Mouse (Mus musculus) MEL (cell line): Measurements from ENCODE around the gene Mex3a. TPM values are rescaled to one million over a fixed set of nuclear protein-coding genes. Genes with fewer than 3 reads are reported as not detected.

Source experiments
- DNase-seq: peaks from one replicate; pipeline ENCODE4 v3.0.0; 2011; ENCODE audit warnings: low read depth, low spot score
- H3K27ac ChIP-seq: 2 replicates; pipeline ENCODE4 v1.5.1; 2012; ENCODE audit warnings: low read depth, mild to moderate bottlenecking, control low read depth, low read length, moderate library complexity; ENCODE audit not compliant: control insufficient read depth
- H3K27me3 ChIP-seq, 2 experiments: fragments of 150-350 bp in 1 of 2; sonication (generic) in 1 of 2; 2 replicates each; pipeline ENCODE4 v1.6.1; 2012; ENCODE audit warnings: low read length in 2 of 2, mild to moderate bottlenecking in 2 of 2, improper control_type of control experiment in 1 of 2, moderate library complexity in 1 of 2; ENCODE audit not compliant: insufficient read depth in 2 of 2, control insufficient read depth in 1 of 2
- H3K36me3 ChIP-seq, 2 experiments: 2 replicates each; pipeline ENCODE4 v1.6.1; 2012 to 2014; ENCODE audit warnings: low read length in 2 of 2, improper control_type of control experiment in 1 of 2, inconsistent platforms in 1 of 2, mild to moderate bottlenecking in 1 of 2; ENCODE audit not compliant: insufficient read depth in 2 of 2, control insufficient read depth in 1 of 2
- H3K4me1 ChIP-seq, 2 experiments: fragments of 150-350 bp in 1 of 2; sonication (generic) in 1 of 2; 2 replicates each; pipeline ENCODE4 v1.6.1; 2012; ENCODE audit warnings: low read length in 2 of 2, improper control_type of control experiment in 1 of 2, mild to moderate bottlenecking in 1 of 2; ENCODE audit not compliant: insufficient read depth in 2 of 2, control insufficient read depth in 1 of 2
- H3K4me3 ChIP-seq, 2 experiments: fragments of 150-350 bp in 1 of 2; sonication (generic) in 1 of 2; 2 replicates each; pipeline ENCODE4 v1.5.1; 2012; ENCODE audit warnings: low read depth in 2 of 2, low read length in 2 of 2, mild to moderate bottlenecking in 2 of 2, moderate library complexity in 2 of 2, control low read depth in 1 of 2, improper control_type of control experiment in 1 of 2; ENCODE audit not compliant: control insufficient read depth in 1 of 2, insufficient read depth in 1 of 2
- H3K79me2 ChIP-seq: 2 replicates; pipeline ENCODE4 v1.6.1; 2012; ENCODE audit warnings: mild to moderate bottlenecking, low read length, moderate library complexity; ENCODE audit not compliant: control insufficient read depth, poor library complexity, insufficient read depth
- H3K9ac ChIP-seq: 2 replicates; pipeline ENCODE4 v1.6.1; 2012; ENCODE audit warnings: low read depth, mild to moderate bottlenecking, control low read depth, low read length, moderate library complexity; ENCODE audit not compliant: control insufficient read depth, poor library complexity, severe bottlenecking
- H3K9me3 ChIP-seq: fragments of 150-350 bp; sonication (generic); replicated peaks from 2 replicates; pipeline ENCODE4 v1.6.1; 2012; ENCODE audit warnings: mild to moderate bottlenecking, low read length, improper control_type of control experiment, moderate library complexity; ENCODE audit not compliant: insufficient read depth
- BHLHE40 ChIP-seq: IDR thresholded peaks from 2 replicates; pipeline ENCODE4 v1.6.1; 2012; ENCODE audit warnings: low read depth, mild to moderate bottlenecking, inconsistent platforms, low read length, improper control_type of control experiment, borderline replicate concordance
- CHD1 ChIP-seq: IDR thresholded peaks from 2 replicates; pipeline ENCODE4 v1.6.1; 2012; ENCODE audit warnings: low read depth, mild to moderate bottlenecking, inconsistent platforms, low read length, improper control_type of control experiment
- CHD2 ChIP-seq: IDR thresholded peaks from 2 replicates; pipeline ENCODE4 v1.6.1; 2011; ENCODE audit warnings: low read length, improper control_type of control experiment
- CTCF ChIP-seq, 3 experiments: IDR thresholded peaks in 2 of 3; conservative IDR thresholded peaks in 1 of 3; 2 replicates each; pipeline ENCODE4 v1.5.1; 2011 to 2012; ENCODE audit warnings: low read length in 3 of 3, low read depth in 2 of 3, mild to moderate bottlenecking in 2 of 3, improper control_type of control experiment in 1 of 3, inconsistent platforms in 1 of 3, mixed read lengths in 1 of 3, moderate library complexity in 1 of 3; ENCODE audit not compliant: control insufficient read depth in 1 of 3, insufficient read depth in 1 of 3, poor library complexity in 1 of 3, severe bottlenecking in 1 of 3
- E2F4 ChIP-seq: IDR thresholded peaks from 2 replicates; pipeline ENCODE4 v1.6.1; 2011; ENCODE audit warnings: low read depth, low read length, improper control_type of control experiment, borderline replicate concordance
- ELF1 ChIP-seq: IDR thresholded peaks from 2 replicates; pipeline ENCODE4 v1.6.1; 2014; ENCODE audit warnings: low read depth, mild to moderate bottlenecking, inconsistent platforms, low read length, improper control_type of control experiment, moderate library complexity
- EP300 ChIP-seq, 2 experiments: IDR thresholded peaks; 2 replicates each; pipeline ENCODE4 v1.6.1; 2011; ENCODE audit warnings: improper control_type of control experiment in 2 of 2, low read length in 2 of 2, low read depth in 1 of 2, mild to moderate bottlenecking in 1 of 2
- GABPA ChIP-seq: IDR thresholded peaks from 2 replicates; pipeline ENCODE4 v1.6.1; 2012; ENCODE audit warnings: low read depth, mild to moderate bottlenecking, inconsistent platforms, low read length, improper control_type of control experiment, moderate library complexity
- GATA1 ChIP-seq: IDR thresholded peaks from 2 replicates; pipeline ENCODE4 v1.6.1; 2011; ENCODE audit warnings: low read depth, low read length, improper control_type of control experiment
- HCFC1 ChIP-seq: IDR thresholded peaks from 2 replicates; pipeline ENCODE4 v1.6.1; 2012; ENCODE audit warnings: low read depth, mild to moderate bottlenecking, inconsistent platforms, low read length, improper control_type of control experiment, moderate library complexity
- JUND ChIP-seq: IDR thresholded peaks from 2 replicates; pipeline ENCODE4 v1.6.1; 2011; ENCODE audit warnings: low read depth, mild to moderate bottlenecking, improper control_type of control experiment, low read length
- MAZ ChIP-seq: IDR thresholded peaks from 2 replicates; pipeline ENCODE4 v1.6.1; 2012; ENCODE audit warnings: low read depth, mild to moderate bottlenecking, inconsistent platforms, low read length, improper control_type of control experiment
- MEF2A ChIP-seq: IDR thresholded peaks from 2 replicates; pipeline ENCODE4 v1.6.1; 2014; ENCODE audit warnings: low read depth, mild to moderate bottlenecking, inconsistent platforms, low read length, improper control_type of control experiment; ENCODE audit not compliant: poor library complexity, insufficient replicate concordance, severe bottlenecking; ENCODE audit errors: extremely low read depth
- MXI1 ChIP-seq: IDR thresholded peaks from 2 replicates; pipeline ENCODE4 v1.6.1; 2011; ENCODE audit warnings: mild to moderate bottlenecking, low read depth, low read length, improper control_type of control experiment
- RAD21 ChIP-seq: IDR thresholded peaks from 2 replicates; pipeline ENCODE4 v1.6.1; 2011; ENCODE audit warnings: mild to moderate bottlenecking, low read depth, low read length, improper control_type of control experiment
- RCOR1 ChIP-seq: IDR thresholded peaks from 2 replicates; pipeline ENCODE4 v1.6.1; 2012; ENCODE audit warnings: low read depth, mild to moderate bottlenecking, inconsistent platforms, low read length, improper control_type of control experiment
- SIN3A ChIP-seq: IDR thresholded peaks from 2 replicates; pipeline ENCODE4 v1.6.1; 2012; ENCODE audit warnings: low read length, improper control_type of control experiment, inconsistent platforms
- SMC3 ChIP-seq: IDR thresholded peaks from 2 replicates; pipeline ENCODE4 v1.6.1; 2011; ENCODE audit warnings: low read depth, low read length, improper control_type of control experiment
- TAL1 ChIP-seq: IDR thresholded peaks from 2 replicates; pipeline ENCODE4 v1.6.1; 2012; ENCODE audit warnings: mild to moderate bottlenecking, inconsistent platforms, low read length, moderate library complexity, mixed read lengths
- TBP ChIP-seq: IDR thresholded peaks from 2 replicates; pipeline ENCODE4 v1.8.0; 2011; ENCODE audit warnings: low read depth, low read length, improper control_type of control experiment
- USF1 ChIP-seq: IDR thresholded peaks from 2 replicates; pipeline ENCODE4 v1.6.1; 2014; ENCODE audit warnings: low read depth, mild to moderate bottlenecking, inconsistent platforms, low read length, improper control_type of control experiment, moderate library complexity
- USF2 ChIP-seq, 2 experiments: IDR thresholded peaks; 2 replicates each; pipeline ENCODE4 v1.6.1; 2011 to 2012; ENCODE audit warnings: improper control_type of control experiment in 2 of 2, low read length in 2 of 2, borderline replicate concordance in 1 of 2, inconsistent platforms in 1 of 2, low read depth in 1 of 2, mild to moderate bottlenecking in 1 of 2; ENCODE audit not compliant: insufficient read depth in 1 of 2
- ZC3H11A ChIP-seq: IDR thresholded peaks from 2 replicates; pipeline ENCODE4 v1.6.1; 2012; ENCODE audit warnings: low read depth, mild to moderate bottlenecking, inconsistent platforms, low read length, improper control_type of control experiment
- polyA plus RNA-seq, 2 experiments: library from polyadenylated mRNA; stranded (reverse) in 1 of 2; unstranded in 1 of 2; fragments of >175 nt in 1 of 2; fragments of >200 nt in 1 of 2; gene quantifications; 2 replicates each; pipeline versions ENCODE4 v1.2.1 to v1.2.4; 2012; ENCODE audit warnings: low replicate concordance in 2 of 2, low read depth in 1 of 2; ENCODE audit not compliant: insufficient read length in 2 of 2, insufficient read depth in 1 of 2, missing spikeins in 1 of 2
- total RNA-seq: library from RNA; depleted of rRNA; stranded (reverse); fragments of 300-350 nt; gene quantifications from 2 replicates; pipeline ENCODE4 v1.2.3, GENCODE M21; 2012

The Mex3a gene
- total and polyA plus RNA-seq, 3 experiments, result 5.5 to 10.1 TPM; not detected in 1

DNA sequence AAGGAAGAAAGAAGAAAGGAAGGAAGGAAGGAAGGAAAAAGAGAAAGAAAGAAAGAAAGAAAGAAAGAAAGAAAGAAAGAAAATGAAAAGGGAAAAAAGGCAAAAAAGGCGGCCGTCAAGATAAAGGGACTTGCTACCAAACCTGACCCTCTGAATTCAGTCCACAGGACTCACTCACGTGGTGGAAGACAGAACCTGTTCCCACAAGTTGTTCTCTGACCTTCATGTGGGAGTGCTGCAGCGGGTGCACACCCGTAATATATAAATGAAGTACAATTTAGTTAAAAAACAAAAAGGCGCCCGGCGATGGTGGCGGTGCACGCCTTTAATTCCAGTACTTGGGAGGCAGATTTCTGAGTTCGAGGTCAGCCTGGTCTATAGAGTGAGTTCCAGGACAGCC is 3.5 kb upstream of the Mex3a start:
- peaks cover 12% of the 10 kb centered on the region for H3K79me2 ChIP-seq
- H3K27ac ChIP-seq, result no peak overlapping the region
- H3K4me1 ChIP-seq, result peaks cover 7 to 20% of the 10 kb centered on the region in 2 experiments
- no peaks in the 10 kb centered on the region for H3K9me3 ChIP-seq
- no peak overlapping the region for H3K9ac ChIP-seq
- no peak for DNase-seq
- H3K4me3 ChIP-seq, result no peak overlapping the region
- H3K36me3 ChIP-seq, result peaks cover 0 to 7% of the 10 kb centered on the region in 2 experiments; a peak in 2 of 4 replicates
- H3K27me3 ChIP-seq, result no peaks in the 10 kb centered on the region
- TF ChIP-seq JUND (no peak), USF2 (IDR thresholded peaks at IDR 0.05; ENCODE audit: borderline replicate concordance in 1 of 2, insufficient read depth in 1 of 2, low read depth in 1 of 2, low read length in 2 of 2) (no peak), RCOR1 (no peak), E2F4 (no peak), SMC3 (no peak), HCFC1 (no peak), CTCF (IDR thresholded peaks at IDR 0.05 in 2 of 3, conservative IDR thresholded peaks at IDR 0.05 in 1 of 3; ENCODE audit: control insufficient read depth in 1 of 3, insufficient read depth in 1 of 3, low read depth in 2 of 3, low read length in 3 of 3, poor library complexity in 1 of 3, severe bottlenecking in 1 of 3) (no peak), USF1 (no peak), TBP (no peak)

DNA sequence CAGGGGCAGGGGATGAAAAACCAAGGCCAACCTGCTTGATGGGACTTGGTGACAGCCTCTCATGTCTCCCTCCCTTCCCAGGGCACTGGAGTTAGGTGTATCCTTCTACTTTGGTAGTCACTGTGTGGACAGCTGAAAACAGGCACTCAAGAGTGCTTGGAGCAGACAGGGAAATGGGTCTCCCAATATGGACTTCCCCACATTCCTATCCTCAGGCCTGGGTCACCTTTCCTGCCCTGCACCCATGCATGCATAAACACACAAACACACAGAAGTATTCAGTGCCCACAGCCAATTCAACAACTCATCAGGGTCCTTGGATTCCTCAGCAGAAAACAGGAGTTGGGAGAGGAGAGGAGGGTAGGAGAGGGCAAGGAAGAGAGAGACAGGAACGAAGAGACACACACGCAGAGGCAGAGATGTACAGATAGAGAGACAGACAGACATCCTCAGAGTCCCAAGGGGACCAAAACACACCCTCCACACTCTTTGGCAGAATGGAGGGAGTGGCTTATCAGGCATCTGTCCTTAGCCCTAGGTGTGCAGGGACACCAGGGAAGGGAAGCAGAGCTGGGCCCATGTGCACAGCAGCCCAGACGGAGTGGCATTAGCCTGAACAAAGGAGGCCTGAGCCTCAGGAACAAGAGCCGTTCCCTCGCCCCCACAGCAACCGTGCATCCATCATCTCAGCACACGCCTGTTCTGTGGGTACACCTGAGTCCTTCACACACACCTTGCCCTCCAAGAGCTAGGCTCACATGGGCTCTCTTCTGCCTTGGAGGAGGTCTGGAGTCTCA is 2.8 kb upstream of the Mex3a start:
- Histone ChIP-seq H3K4me1 (peaks cover 9 to 20% of the 10 kb centered on the region in 2 experiments), H3K36me3 (peaks cover 0 to 13% of the 10 kb centered on the region in 2 experiments; a peak in 2 of 4 replicates), H3K9ac (no peak overlapping the region), H3K27ac (no peak overlapping the region), H3K4me3 (no peak overlapping the region), H3K27me3 (no peaks in the 10 kb centered on the region), H3K9me3 (no peaks in the 10 kb centered on the region), H3K79me2 (peaks cover 12% of the 10 kb centered on the region)
- no peak for DNase-seq
- TF ChIP-seq SIN3A (peak; percentile 31; the same call in 1 of the 2 replicates), GATA1 (0 out of 2 replicates have a peak, but pooled peaks have one; percentile 10), MXI1 (peak; percentile 26; the same call in 1 of the 2 replicates), TAL1 (no peak), MAZ (no peak), CHD2 (no peak), BHLHE40 (no peak), SMC3 (no peak), MEF2A (no peak), ELF1 (no peak), USF2 (IDR thresholded peaks at IDR 0.05; ENCODE audit: borderline replicate concordance in 1 of 2, insufficient read depth in 1 of 2, low read depth in 1 of 2, low read length in 2 of 2) (no peak), RAD21 (no peak), GABPA (no peak), CHD1 (no peak), ZC3H11A (no peak), HCFC1 (no peak), JUND (no peak), EP300 (IDR thresholded peaks at IDR 0.05; ENCODE audit: low read depth in 1 of 2, low read length in 2 of 2) (no peak), TBP (no peak), RCOR1 (no peak), CTCF (IDR thresholded peaks at IDR 0.05 in 2 of 3, conservative IDR thresholded peaks at IDR 0.05 in 1 of 3; ENCODE audit: control insufficient read depth in 1 of 3, insufficient read depth in 1 of 3, low read depth in 2 of 3, low read length in 3 of 3, poor library complexity in 1 of 3, severe bottlenecking in 1 of 3) (no peak)
